Mouse (Mus musculus): Measurements from ENCODE around the gene Ttc28.
A peak's percentile ranks its signal among the peaks of the same experiment; 100 is the strongest.

The Ttc28 gene

GRCm38 (mm10) chr5:111085849-111086248 is 206.2 kb downstream of the Ttc28 start:
- DNase-seq (ENCODE audit: low read depth, low spot score) = no peak

GRCm38 (mm10) chr5:111096750-111097149 is 217.1 kb downstream of the Ttc28 start:
- DNase-seq (ENCODE audit: low read depth, low spot score) = no peak

DNA sequence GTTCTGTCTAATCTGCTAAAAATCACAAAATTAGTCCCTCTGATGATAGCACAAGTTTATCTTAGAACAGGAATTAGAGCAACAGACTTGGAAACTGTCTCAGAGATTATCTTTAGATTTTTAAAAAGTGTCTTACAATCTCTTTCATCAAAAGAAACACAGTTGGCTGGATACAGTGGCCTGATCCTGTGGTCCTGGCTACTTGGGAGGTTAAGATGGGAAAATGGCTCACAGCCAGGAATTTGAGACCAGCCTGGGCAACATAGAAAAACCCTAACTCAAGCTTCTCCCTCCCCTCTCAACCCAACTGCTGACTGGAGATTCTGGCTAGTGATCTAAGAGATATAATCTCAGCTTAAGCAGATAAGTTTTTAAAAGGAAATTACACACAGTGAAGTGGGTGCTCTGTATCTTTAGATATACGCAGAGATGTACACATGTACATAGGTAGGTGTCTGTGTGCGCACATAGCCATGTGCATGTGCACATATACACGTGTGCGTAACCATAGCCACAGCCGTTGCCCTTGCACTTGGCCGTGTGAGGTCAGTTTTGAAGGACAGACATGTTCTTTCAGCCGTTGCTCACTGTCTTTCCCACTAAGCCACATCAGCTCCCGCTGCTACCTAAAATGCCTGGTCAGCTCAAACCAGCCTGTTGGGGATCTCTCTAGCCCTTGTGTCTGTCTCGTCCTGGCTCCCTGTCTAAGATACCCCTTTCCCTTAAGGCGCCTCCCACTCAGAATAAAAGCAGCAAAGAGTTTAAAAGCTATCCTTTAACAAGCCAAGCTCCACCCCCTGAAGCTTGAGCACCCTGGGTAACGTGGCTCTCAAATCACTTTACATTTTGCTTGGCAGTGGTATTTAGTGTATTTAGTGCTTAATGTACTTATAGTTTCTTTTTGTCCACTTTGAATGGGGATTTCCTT is 217.9 kb downstream of the Ttc28 start:
- no peak for DNase-seq (ENCODE audit: low read depth, low spot score)

DNA sequence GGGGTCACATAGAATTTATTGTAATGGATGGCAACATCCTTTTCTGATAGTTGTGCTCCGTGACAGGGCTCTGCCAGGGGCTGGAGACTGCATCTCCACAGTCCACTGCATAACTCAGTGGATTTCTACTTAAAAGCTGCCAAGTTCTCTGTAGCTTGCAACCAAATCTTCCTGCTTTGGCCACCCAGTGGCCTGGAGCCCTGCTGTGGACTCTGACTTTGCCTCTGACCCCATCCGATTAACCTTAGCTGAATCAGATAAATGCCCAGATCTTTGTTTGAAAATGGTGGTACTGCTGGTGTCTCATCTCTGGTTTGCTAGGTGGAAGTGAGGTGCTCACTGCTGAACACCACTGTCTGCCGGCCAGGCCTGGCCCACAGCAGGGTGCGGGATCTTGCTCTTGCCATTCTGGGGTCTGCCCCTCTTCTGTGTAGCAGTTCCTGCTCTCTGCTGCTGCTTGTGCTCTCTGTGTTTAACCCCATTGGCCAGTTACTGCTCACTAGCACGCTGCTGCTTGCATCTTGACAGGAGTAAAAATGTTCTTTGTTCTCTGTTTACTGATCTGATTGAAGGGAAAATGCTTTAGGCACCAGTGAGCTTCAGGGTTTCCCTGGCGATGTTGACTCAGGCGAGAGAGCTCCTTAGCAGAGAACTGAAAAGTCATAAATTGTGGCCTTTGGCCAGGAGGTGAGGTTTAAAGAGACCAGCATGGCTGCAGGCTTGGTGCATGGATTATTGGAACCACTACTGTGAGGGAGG is 219.1 kb downstream of the Ttc28 start:
- DNase-seq (ENCODE audit: low read depth, low spot score) = no peak

- no peak for DNase-seq (ENCODE audit: low read depth, low spot score)
Measured at GRCm38 (mm10) chr5:111100585-111100984, 221.0 kb downstream of the Ttc28 start.

GRCm38 (mm10) chr5:111101383-111101932 is 221.9 kb downstream of the Ttc28 start:
- DNase-seq (ENCODE audit: low read depth, low spot score) = no peak

- no peak for DNase-seq (ENCODE audit: low read depth, low spot score)
Measured at GRCm38 (mm10) chr5:111104801-111105200, 225.2 kb downstream of the Ttc28 start.

- no peak for DNase-seq (ENCODE audit: low read depth, low spot score)
Measured at GRCm38 (mm10) chr5:111111378-111111777, 231.8 kb downstream of the Ttc28 start.

DNA sequence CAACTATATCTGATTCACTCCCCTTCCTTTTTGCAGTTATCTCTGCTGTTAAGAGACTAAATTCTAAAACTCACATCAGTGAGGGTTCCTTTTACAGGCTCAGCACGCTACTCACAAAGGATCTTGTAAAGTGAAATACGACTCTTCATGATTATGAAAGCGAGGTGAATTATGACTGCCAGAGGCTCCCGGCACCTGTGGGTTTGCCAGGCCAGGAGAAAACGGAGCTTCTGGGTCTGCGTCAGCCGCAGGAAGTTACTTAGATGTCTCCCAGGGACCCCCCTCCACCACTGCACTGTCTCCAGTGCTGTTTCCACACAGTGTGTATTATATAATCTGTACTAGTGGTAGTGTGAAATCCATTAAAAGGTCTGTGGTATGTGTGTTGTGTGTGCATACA is 233.6 kb downstream of the Ttc28 start:
- DNase-seq (ENCODE audit: low read depth, low spot score) = no peak

DNA sequence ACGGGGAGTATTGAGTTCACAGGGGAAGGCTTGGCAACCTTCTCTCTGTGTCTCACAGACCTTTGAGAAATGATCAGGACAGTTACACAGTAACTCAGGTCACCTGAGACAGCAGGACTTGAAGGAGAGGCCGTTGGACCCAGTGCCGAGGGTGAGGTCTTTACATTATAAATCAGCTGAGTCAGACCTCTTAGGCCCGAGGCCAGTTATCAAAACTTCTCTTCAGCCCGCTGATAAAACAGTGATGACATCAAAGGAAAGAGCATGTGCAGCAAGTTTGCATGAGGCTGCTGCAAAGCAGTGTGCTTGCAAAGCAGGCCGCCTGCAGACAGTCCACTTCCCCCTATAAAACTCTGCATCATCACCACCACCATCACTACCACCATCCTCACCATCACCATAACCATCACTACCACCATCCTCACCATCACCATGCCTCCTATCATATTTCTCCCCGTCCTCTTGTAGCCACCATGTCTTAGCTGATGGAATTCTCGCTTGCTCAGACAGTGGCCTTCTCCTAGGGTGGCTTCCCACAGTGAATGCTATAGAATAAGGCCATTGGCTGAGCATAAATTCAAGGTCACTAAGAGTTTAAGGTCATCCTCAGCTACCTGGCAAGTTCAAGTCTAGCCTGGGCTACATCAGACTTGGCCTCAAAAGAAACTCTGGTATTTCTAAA is 234.2 kb downstream of the Ttc28 start:
- DNase-seq (ENCODE audit: low read depth, low spot score) = no peak

DNA sequence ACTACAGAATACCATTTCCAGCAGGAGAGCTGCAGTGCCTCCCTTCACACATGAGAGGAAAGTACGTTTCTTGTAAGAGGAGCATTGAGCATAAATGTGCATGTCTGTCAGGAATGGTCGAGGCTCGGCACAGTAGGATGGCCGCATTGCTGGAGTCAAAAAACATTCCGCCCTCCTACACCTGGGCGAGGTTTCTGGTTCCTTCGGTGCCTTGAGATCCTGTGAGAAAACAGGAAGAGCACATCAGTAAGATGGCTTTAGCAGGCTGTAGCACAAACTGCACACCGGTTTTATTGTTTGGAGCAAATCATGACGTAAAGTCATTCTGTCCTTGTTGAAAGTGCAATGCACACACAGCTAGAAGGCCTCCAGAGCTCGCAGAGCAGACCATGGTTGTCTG is 235.0 kb downstream of the Ttc28 start:
- DNase-seq (ENCODE audit: low read depth, low spot score) = no peak

GRCm38 (mm10) chr5:111115519-111116350 is 236.1 kb downstream of the Ttc28 start:
- DNase-seq (ENCODE audit: low read depth, low spot score) = no peak

- no peak for DNase-seq (ENCODE audit: low read depth, low spot score)
Measured at GRCm38 (mm10) chr5:111119805-111120204, 240.2 kb downstream of the Ttc28 start.

DNA sequence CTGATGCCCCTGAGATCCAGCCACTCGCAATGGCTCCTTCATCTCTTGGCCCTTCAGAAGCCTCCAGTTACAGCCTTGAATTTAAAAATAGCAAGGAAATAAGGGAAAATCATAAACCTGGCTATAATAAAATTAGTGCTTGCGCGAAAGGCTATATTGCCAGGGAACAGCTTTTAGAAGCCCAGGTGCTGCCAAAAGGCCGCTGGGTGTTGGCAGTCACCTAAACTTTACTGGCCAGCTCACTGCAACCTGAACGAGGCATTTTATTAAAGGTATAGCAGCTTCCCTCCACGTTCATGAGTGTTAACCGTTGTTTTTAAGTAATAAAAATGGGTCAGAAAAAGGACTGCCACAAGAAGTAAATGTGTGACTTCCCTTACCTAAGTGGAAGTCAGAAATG is 240.7 kb downstream of the Ttc28 start:
- no peak for DNase-seq (ENCODE audit: low read depth, low spot score)

DNA sequence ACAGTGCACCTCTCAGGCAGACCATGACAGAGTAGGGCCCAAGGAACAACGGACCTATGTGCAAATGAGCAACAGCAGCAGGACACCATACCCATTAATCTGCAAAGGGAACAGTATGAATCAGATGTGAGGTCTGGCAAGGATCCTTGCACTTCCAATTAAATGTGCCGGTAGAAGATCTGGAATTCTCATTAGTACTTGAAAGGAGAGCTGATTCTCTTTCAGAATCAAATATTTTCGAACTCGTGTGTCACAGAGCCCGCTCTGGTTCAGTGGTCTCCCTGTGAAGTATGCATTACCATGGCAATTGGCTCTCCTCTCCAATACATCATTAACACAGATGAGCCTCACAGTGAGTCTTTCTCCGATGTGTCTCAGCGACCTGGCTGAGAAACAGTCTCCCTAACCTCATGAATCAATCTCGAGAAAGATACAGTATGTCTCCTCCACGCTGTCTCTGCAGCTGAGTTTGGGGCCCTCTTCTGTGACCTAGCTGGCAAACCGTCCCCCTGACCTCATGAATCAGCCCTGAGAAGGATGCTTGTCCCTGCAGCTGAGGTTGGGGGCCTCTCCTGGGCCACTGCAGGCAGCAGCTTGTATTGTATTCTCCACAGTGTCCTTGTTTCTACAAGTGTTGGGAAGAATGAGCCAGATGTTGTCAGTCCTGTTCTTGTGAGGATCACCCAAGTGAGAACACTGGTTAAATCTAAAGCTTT is 241.3 kb downstream of the Ttc28 start:
- no peak for DNase-seq (ENCODE audit: low read depth, low spot score)

DNA sequence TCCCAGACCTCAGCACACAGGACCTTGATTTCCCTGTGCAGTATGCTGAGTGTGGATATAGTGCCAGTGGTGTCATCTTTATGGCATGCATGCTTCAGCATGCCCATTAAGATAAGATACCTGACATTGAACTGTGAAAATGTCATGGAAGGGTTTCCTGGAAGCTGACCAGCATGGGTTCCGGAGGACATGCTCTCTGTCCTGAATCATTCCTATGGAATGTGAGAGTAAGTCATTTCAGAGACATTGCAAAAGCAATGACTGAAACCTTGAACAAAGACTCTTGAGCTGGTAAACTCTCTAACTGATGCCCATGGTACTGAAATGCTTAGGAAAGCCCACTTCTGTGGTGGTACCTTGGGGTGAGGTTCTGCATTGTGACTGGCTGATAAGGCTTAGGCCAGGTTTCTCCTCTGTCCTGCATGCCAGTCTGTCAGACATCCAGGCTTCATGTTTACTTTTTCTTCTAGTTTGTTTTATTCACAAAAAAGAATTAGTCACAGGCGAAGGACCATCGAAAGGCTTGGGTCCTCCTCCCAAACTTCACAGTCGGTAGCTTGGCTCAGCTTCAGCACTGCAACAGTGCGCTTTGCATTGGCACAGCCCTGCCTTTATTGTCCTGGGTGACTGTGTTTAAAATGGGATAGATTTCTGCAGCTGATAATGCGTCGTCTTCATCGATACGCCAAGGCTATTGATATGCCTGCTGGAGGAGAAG is 242.9 kb downstream of the Ttc28 start:
- DNase-seq (ENCODE audit: low read depth, low spot score) = no peak

GRCm38 (mm10) chr5:111123050-111123746 is 243.6 kb downstream of the Ttc28 start:
- DNase-seq (ENCODE audit: low read depth, low spot score) = peak; percentile 85

DNA sequence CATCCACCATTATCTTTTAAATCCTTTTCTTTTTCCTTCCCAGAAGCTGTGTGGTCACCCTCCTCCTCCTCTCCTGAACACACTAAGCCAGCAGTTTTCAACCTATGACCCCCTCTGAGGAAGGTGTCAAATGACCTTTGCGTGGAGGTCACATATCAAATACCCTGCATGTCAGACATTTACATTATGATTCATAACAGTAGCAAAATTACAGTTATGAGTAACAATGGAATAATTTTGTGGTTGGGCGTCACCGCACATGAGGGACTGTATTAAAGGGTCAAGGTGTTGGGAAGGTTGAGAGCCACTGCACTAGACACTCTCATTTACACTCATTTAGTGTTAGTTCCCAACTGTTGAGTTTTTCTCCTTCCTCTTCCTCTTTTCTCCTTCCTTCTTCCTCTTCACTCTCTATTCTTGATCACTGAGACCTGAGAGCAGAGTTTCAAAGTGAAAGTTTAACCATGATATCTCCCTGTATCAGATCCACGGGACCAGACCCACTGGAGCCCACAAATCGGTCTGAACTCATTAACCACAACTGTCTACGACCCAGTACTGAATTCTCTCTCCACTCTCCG is 245.1 kb downstream of the Ttc28 start:
- DNase-seq (ENCODE audit: low read depth, low spot score) = no peak

- no peak for DNase-seq (ENCODE audit: low read depth, low spot score)
Measured at GRCm38 (mm10) chr5:111125746-111126145, 246.1 kb downstream of the Ttc28 start.
